8 mouse cellular contexts compared by ENCODE assay signal in genomic region chr12:112450883-112451282, GRCm38 (mm10). TPM values are rescaled to one million over a fixed set of nuclear protein-coding genes. Genes with fewer than 3 reads are reported as not detected.
DNase-seq lines count a peak whose midpoint lies in the region; ATAC-seq and TF ChIP-seq lines count a peak whose summit lies in the region.

No protein-coding gene starts in this region.

- DNase-seq in gastrocnemius, postnatal 14 days = peak; percentile 47
- DNase-seq in gastrocnemius, adult 8-10 months (ENCODE audit: low spot score in 2 of 2) = no peak
- DNase-seq in testis, postnatal 14 days (ENCODE audit: low spot score) = no peak
- peak; percentile 84 for DNase-seq in forebrain, embryonic 11.5 days (ENCODE audit: low spot score)
- peak; percentile 81 for DNase-seq in limb, embryonic 11.5 days (ENCODE audit: low spot score)
- DNase-seq in urinary bladder, adult 18-20 months (ENCODE audit: low spot score in 2 of 2) = no peak

- 20% methylated on average over 6 of the region's 6 CpGs for WGBS in forebrain, embryonic 11.5 days
- 29% methylated on average over 6 of the region's 6 CpGs for WGBS in limb, embryonic 11.5 days
- WGBS in neural tube, embryonic 14.5 days = 27% methylated on average over 6 of the region's 6 CpGs

- no peaks in the 10 kb centered on the region for H3K27me3 ChIP-seq in testis, adult 2 months (ENCODE audit: control insufficient read depth, insufficient read depth, low read length)
- no peaks in the 10 kb centered on the region for H3K27me3 ChIP-seq in forebrain, embryonic 11.5 days (ENCODE audit: control insufficient read depth, insufficient read depth, low read length)
- H3K27me3 ChIP-seq in limb, embryonic 11.5 days (ENCODE audit: control insufficient read depth, insufficient read depth, low read length) = no peaks in the 10 kb centered on the region
- H3K27me3 ChIP-seq in neural tube, embryonic 14.5 days (ENCODE audit: control insufficient read depth, insufficient read depth, low read length) = no peaks in the 10 kb centered on the region

- H3K9ac ChIP-seq in forebrain, embryonic 11.5 days (ENCODE audit: low read length) = no peak overlapping the region
- no peak overlapping the region for H3K9ac ChIP-seq in limb, embryonic 11.5 days (ENCODE audit: low read length)
- H3K9ac ChIP-seq in neural tube, embryonic 14.5 days (replicated peaks; ENCODE audit: low read depth, low read length) = no peak overlapping the region

- no peaks in the 10 kb centered on the region for H3K36me3 ChIP-seq in testis, adult 2 months (ENCODE audit: control insufficient read depth, insufficient read depth, low read length)
- no peaks in the 10 kb centered on the region for H3K36me3 ChIP-seq in forebrain, embryonic 11.5 days (ENCODE audit: control insufficient read depth, insufficient read depth, low read length)
- H3K36me3 ChIP-seq in limb, embryonic 11.5 days (ENCODE audit: control insufficient read depth, insufficient read depth, low read length) = no peaks in the 10 kb centered on the region
- no peaks in the 10 kb centered on the region for H3K36me3 ChIP-seq in neural tube, embryonic 14.5 days (ENCODE audit: control insufficient read depth, insufficient read depth, low read length)

- no peak overlapping the region for H3K27ac ChIP-seq in testis, adult 2 months (ENCODE audit: control insufficient read depth, insufficient read depth, low read depth, low read length)
- no peak overlapping the region for H3K27ac ChIP-seq in forebrain, embryonic 11.5 days (ENCODE audit: low read depth, low read length)
- no peak overlapping the region for H3K27ac ChIP-seq in limb, embryonic 11.5 days (replicated peaks; ENCODE audit: low read depth, low read length)
- no peak overlapping the region for H3K27ac ChIP-seq in neural tube, embryonic 14.5 days (ENCODE audit: low read depth, low read length)

- H3K4me3 ChIP-seq in testis, adult 2 months (ENCODE audit: control insufficient read depth, low read depth, low read length) = no peak overlapping the region
- no peak overlapping the region for H3K4me3 ChIP-seq in forebrain, embryonic 11.5 days (ENCODE audit: low read depth, low read length)
- H3K4me3 ChIP-seq in limb, embryonic 11.5 days (ENCODE audit: low read depth, low read length) = no peak overlapping the region
- no peak overlapping the region for H3K4me3 ChIP-seq in neural tube, embryonic 14.5 days (ENCODE audit: low read depth, low read length)

- H3K4me1 ChIP-seq in testis, adult 2 months (ENCODE audit: control insufficient read depth, insufficient read depth, low read length) = peaks cover 4% of the 10 kb centered on the region; the same call in 1 of the 2 replicates
- H3K4me1 ChIP-seq in forebrain, embryonic 11.5 days (replicated peaks; ENCODE audit: control insufficient read depth, insufficient read depth, low read length) = peaks cover 4% of the 10 kb centered on the region; the same call in 1 of the 2 replicates
- peaks cover 2% of the 10 kb centered on the region; the same call in 1 of the 2 replicates for H3K4me1 ChIP-seq in limb, embryonic 11.5 days (ENCODE audit: control insufficient read depth, insufficient read depth, low read length)
- H3K4me1 ChIP-seq in neural tube, embryonic 14.5 days (ENCODE audit: control insufficient read depth, insufficient read depth, low read length) = no peaks in the 10 kb centered on the region

- intact Hi-C loops in gastrocnemius, postnatal 14 days (cut with DNase I; ENCODE audit: low total_unique reads) = no loop called here

- ATAC-seq in forebrain, embryonic 11.5 days (replicated peaks; ENCODE audit: low FRiP score) = peak; percentile 51; the same call in 1 of the 2 replicates
- no peak; the same call in 1 of the 2 replicates for ATAC-seq in limb, embryonic 11.5 days (ENCODE audit: insufficient number of reproducible peaks, low FRiP score, low TSS enrichment, low read depth)
- peak; percentile 28; the same call in 1 of the 2 replicates for ATAC-seq in neural tube, embryonic 14.5 days (ENCODE audit: low read depth)

- peak; percentile 51 for TF ChIP-seq CTCF in testis, adult 2 months (IDR thresholded peaks at IDR 0.05; ENCODE audit: control insufficient read depth, insufficient read depth, insufficient replicate concordance, low read depth, low read length)

- H3K4me2 ChIP-seq in forebrain, embryonic 11.5 days (ENCODE audit: low read depth, low read length, severe bottlenecking) = no peak overlapping the region
- no peak overlapping the region for H3K4me2 ChIP-seq in limb, embryonic 11.5 days (ENCODE audit: low read depth, severe bottlenecking)
- no peak overlapping the region for H3K4me2 ChIP-seq in neural tube, embryonic 14.5 days (ENCODE audit: low read depth, low read length)

- TF ChIP-seq POLR2A in testis, adult 2 months (IDR thresholded peaks at IDR 0.05; ENCODE audit: control insufficient read depth, low read depth, low read length) = no peak

- H3K9me3 ChIP-seq in forebrain, embryonic 11.5 days (ENCODE audit: control insufficient read depth, low read length) = no peaks in the 10 kb centered on the region; the same call in 1 of the 2 replicates
- H3K9me3 ChIP-seq in limb, embryonic 11.5 days (ENCODE audit: control insufficient read depth, low read length) = no peaks in the 10 kb centered on the region
- 0 out of 2 replicates have a peak, but pooled peaks cover 7% of the 10 kb centered on the region for H3K9me3 ChIP-seq in neural tube, embryonic 14.5 days (ENCODE audit: control insufficient read depth, low read length)

RNA-seq across cellular contexts. Expression of gene A530016L24Rik, which starts 38.4 kb away (rescaled TPM):
- under 1 TPM; 0.82 to 0.96 TPM for total RNA-seq in gastrocnemius, postnatal 14 days (2021)
- total RNA-seq in gastrocnemius, adult 8-10 months (2022) = 1 to 10 TPM in 3 of 4 experiments, under 1 TPM in 1; 0.97 to 3.9 (median 2.4) TPM
- polyA plus RNA-seq in testis, adult 2 months (2012; rRNA removed) = 0.35 and 0.42 TPM in 2 replicates
- 0.13 TPM in 1 of 2 replicates, not detected in the other for polyA plus RNA-seq in forebrain, embryonic 11.5 days (2014; fragmentation: Nextera tagmentation; extraction: Ambion mirVana)
- polyA plus RNA-seq in limb, embryonic 11.5 days (2014; fragmentation: Nextera tagmentation; extraction: Ambion mirVana) = not detected in 2 replicates
- 0.08 and 0.21 TPM in 2 replicates for polyA plus RNA-seq in neural tube, embryonic 14.5 days (2014; fragmentation: Nextera tagmentation; extraction: Ambion mirVana)

Comparison
In these comparisons a context has a peak if more than half of its experiments do, and no peak if none do; other contexts are left out.
1. DNase-seq: peak in gastrocnemius, postnatal 14 days (single experiment), forebrain, embryonic 11.5 days (single experiment) and limb, embryonic 11.5 days (single experiment); none in gastrocnemius, adult 8-10 months (0 of 2), testis, postnatal 14 days (single experiment) and urinary bladder, adult 18-20 months (0 of 2).